Comparison of ENCODE assay signal across 26 mouse cellular contexts in the genomic region with DNA sequence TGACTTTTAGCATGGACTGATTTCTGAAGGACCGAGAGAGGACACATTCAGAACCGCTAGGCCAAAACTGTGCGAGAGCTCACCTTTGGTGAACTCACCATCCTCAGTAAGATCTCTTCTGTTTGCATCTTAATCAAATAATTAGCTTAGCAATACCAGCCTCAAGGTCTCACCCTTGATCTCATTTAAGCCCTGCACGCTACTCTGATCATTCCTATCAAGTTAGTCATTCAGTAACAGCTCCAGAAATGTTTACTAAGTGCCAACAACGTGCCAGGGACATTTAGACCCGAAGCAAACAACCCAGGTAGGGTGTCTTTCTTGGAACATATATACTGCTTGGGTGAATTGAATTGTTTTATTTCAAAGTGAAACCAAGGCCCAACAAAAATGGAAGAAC. TPM values are rescaled to one million over a fixed set of nuclear protein-coding genes. Genes with fewer than 3 reads are reported as not detected.
DNase-seq lines count a peak whose midpoint lies in the region; ATAC-seq and TF ChIP-seq lines count a peak whose summit lies in the region.
"Had no signal": no experiment of that assay in that cellular context is flagged by ENCODE, and none has a peak within 500 bp of the region (broad histone marks: within the 10 kb centered on the region; RNA-seq: fewer than 3 reads in every experiment).

No protein-coding gene starts in this region.

- H3K4me2 ChIP-seq in lung, postnatal 0 days (replicated peaks; ENCODE audit: low read depth, low read length), result no peak overlapping the region
- H3K4me2 ChIP-seq: embryonic facial prominence, embryonic 12.5 days; forebrain, embryonic 13.5 days; forebrain, embryonic 15.5 days had no signal

- no peak overlapping the region for H3K27ac ChIP-seq in lung, postnatal 0 days (ENCODE audit: low read length)
- H3K27ac ChIP-seq: embryonic facial prominence, embryonic 10.5 days; embryonic facial prominence, embryonic 12.5 days; forebrain, embryonic 13.5 days; forebrain, embryonic 15.5 days had no signal

- DNase-seq in kidney, adult 11 months, result peak; percentile 25
- DNase-seq in kidney, postnatal 25 days, result no peak
- peak; percentile 71 for DNase-seq in kidney, adult 9 months
- DNase-seq in kidney, postnatal 10 days, result no peak
- DNase-seq in lung, postnatal 0 days (ENCODE audit: low spot score), result peak; percentile 22
- DNase-seq in lung, postnatal 25 days (ENCODE audit: low spot score), result no peak
- DNase-seq: adrenal gland, adult 8-10 months; adrenal gland, postnatal 14 days; adrenal gland, postnatal 36 days; B cell, adult 2 months; cerebellum, adult 11-12 months; cerebellum, adult 2 months; cerebellum, adult 9-10 months; cerebellum, postnatal 10 days; cerebellum, postnatal 25 days had no signal

- no peaks in the 10 kb centered on the region for H3K4me1 ChIP-seq in lung, postnatal 0 days (ENCODE audit: insufficient read depth, low read depth, low read length)
- H3K4me1 ChIP-seq: embryonic facial prominence, embryonic 12.5 days had no signal

- H3K4me3 ChIP-seq in lung, postnatal 0 days (ENCODE audit: low read depth, low read length), result no peak overlapping the region
- H3K4me3 ChIP-seq: embryonic facial prominence, embryonic 10.5 days; embryonic facial prominence, embryonic 12.5 days; forebrain, embryonic 13.5 days; forebrain, embryonic 15.5 days had no signal

- no peaks in the 10 kb centered on the region for H3K27me3 ChIP-seq in lung, postnatal 0 days (replicated peaks; ENCODE audit: insufficient read depth, low read length)
- H3K27me3 ChIP-seq: CH12.LX; embryonic facial prominence, embryonic 12.5 days; forebrain, embryonic 13.5 days; forebrain, embryonic 15.5 days; Patski had no signal

- TF ChIP-seq EP300 in lung, postnatal 0 days (IDR thresholded peaks at IDR 0.05), result no peak

- H3K9me3 ChIP-seq in lung, postnatal 0 days (ENCODE audit: low read length), result no peaks in the 10 kb centered on the region
- H3K9me3 ChIP-seq: embryonic facial prominence, embryonic 10.5 days; embryonic facial prominence, embryonic 12.5 days; forebrain, embryonic 13.5 days; forebrain, embryonic 15.5 days had no signal

- no peak for ATAC-seq in lung, postnatal 0 days
- ATAC-seq: activated CD4-positive, CD25-positive, alpha-beta regulatory T cell, adult 4 months; CD4-positive, CD25-positive, alpha-beta regulatory T cell, adult 4 months; forebrain, embryonic 13.5 days; forebrain, embryonic 15.5 days; Patski had no signal

- no peak for TF ChIP-seq CTCF in lung, postnatal 0 days (IDR thresholded peaks at IDR 0.05)

- no peaks in the 10 kb centered on the region for H3K36me3 ChIP-seq in lung, postnatal 0 days (ENCODE audit: insufficient read depth, low read length)
- H3K36me3 ChIP-seq: embryonic facial prominence, embryonic 10.5 days; embryonic facial prominence, embryonic 12.5 days; forebrain, embryonic 15.5 days; G1E had no signal

- H3K9ac ChIP-seq in lung, postnatal 0 days (replicated peaks; ENCODE audit: low read depth), result no peak overlapping the region
- H3K9ac ChIP-seq: embryonic facial prominence, embryonic 12.5 days; forebrain, embryonic 13.5 days; forebrain, embryonic 15.5 days had no signal

- WGBS in lung, postnatal 0 days, result 66% methylated on average over 6 of the region's 6 CpGs

RNA-seq across cellular contexts. Expression of a gene that starts 44.0 kb away (rescaled TPM):
- polyA plus RNA-seq in lung, postnatal 0 days (2015; fragmentation: Nextera tagmentation; extraction: Ambion mirVana), result not detected in 2 replicates
- polyA plus RNA-seq: activated CD4-positive, CD25-positive, alpha-beta regulatory T cell, adult 4 months; CD4-positive, CD25-positive, alpha-beta regulatory T cell, adult 4 months; cerebellum, adult 2 months; embryonic facial prominence, embryonic 10.5 days; embryonic facial prominence, embryonic 12.5 days; embryonic facial prominence, embryonic 14.5 days; forebrain, embryonic 11.5 days; forebrain, embryonic 13.5 days; forebrain, embryonic 15.5 days; G1E had no signal

Comparison
In these comparisons a context has a peak if more than half of its experiments do, and no peak if none do; other contexts are left out.
1. DNase-seq: peak in kidney, adult 11 months (single experiment), kidney, adult 9 months (single experiment) and lung, postnatal 0 days (single experiment); none in kidney, postnatal 25 days (0 of 2), kidney, postnatal 10 days (single experiment) and lung, postnatal 25 days (single experiment).